Mouse (Mus musculus) brain, embryonic 14.5 days (tissue): ENCODE results near the gene Rapgef3.

Experiments
- CTCF ChIP-seq: fragments of 200-500 bp; IDR thresholded peaks from 2 replicates; pipeline ENCODE4 v1.5.1; 2012; ENCODE audit warnings: inconsistent platforms, mild to moderate bottlenecking, moderate library complexity, borderline replicate concordance; ENCODE audit not compliant: insufficient read depth, insufficient read length; ENCODE audit errors: extremely low read depth
- POLR2A ChIP-seq: fragments of 200-500 bp; IDR thresholded peaks from 2 replicates; pipeline ENCODE4 v1.6.1; 2012; ENCODE audit warnings: mild to moderate bottlenecking, inconsistent platforms, borderline replicate concordance; ENCODE audit not compliant: poor library complexity, insufficient read depth, insufficient read length, severe bottlenecking; ENCODE audit errors: extremely low read depth

DNA sequence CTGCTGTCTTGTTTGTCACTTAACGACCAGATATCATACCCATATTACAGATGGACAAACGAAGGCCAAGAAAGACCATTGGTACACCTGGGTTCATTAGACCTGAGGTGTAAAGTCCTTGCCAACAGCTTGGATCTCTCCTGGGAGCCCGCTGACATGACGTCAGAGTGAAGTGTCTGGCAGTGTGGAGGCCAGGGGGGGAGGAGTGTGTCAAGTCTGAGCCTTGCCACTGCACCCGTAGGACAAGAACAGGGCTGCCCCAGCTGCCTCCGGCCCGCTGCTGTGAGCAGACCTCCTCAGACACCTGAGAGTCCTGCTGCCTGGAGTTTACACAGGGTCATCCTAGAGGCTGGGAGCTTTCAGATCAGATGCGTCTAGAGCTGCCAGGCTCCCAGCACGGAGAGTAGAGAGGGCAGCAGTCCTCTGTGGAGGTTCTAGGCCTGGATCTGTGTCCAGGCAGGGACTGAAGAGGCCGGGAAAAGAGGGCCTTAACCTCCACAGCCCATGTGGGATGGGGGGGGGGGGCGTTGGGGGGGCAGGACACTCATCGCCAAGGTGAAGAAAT, 23.7 kb downstream of the Rapgef3 start:
- no peak for TF ChIP-seq POLR2A
- TF ChIP-seq CTCF, result no peak
